Mouse (Mus musculus) embryonic facial prominence, embryonic 11.5 days (tissue): ENCODE measurements at regions not wholly inside any gene's neighbourhood (a gene's known extent, or its start where the extent isn't known, plus 50 kb on each side); places are given as distances from the start of the nearest gene placed in this dataset.
A peak's percentile ranks its signal among the peaks of the same experiment; 100 is the strongest.

Experiments
- ATAC-seq: fragments of 200-750 bp; cut with Nextera tagmentation; replicated peaks from 2 replicates; pipeline ENCODE4 v1.8.0; 2017; ENCODE audit warnings: low read depth; ENCODE audit not compliant: insufficient number of reproducible peaks, low FRiP score, low TSS enrichment
- DNase-seq: peaks from one replicate; pipeline ENCODE4 v3.0.0-alpha.2; 2015; ENCODE audit warnings: low spot score
- H3K27ac ChIP-seq: fragments of 300-500 bp; sonication (generic); replicated peaks from 2 replicates; pipeline ENCODE4 v1.5.1; 2014; ENCODE audit warnings: mild to moderate bottlenecking, low read depth, low read length, control low read depth
- H3K27me3 ChIP-seq: fragments of 300-500 bp; sonication (generic); 2 replicates; pipeline ENCODE4 v1.6.1; 2014; ENCODE audit warnings: mild to moderate bottlenecking, low read length, moderate library complexity, mixed read lengths; ENCODE audit not compliant: control insufficient read depth, insufficient read depth
- H3K36me3 ChIP-seq: fragments of 300-500 bp; sonication (generic); replicated peaks from 2 replicates; pipeline ENCODE4 v1.6.1; 2014; ENCODE audit warnings: low read depth, mild to moderate bottlenecking, low read length, moderate library complexity, mixed read lengths; ENCODE audit not compliant: control insufficient read depth, insufficient read depth
- H3K4me1 ChIP-seq: fragments of 300-500 bp; sonication (generic); 2 replicates; pipeline ENCODE4 v1.6.1; 2014; ENCODE audit warnings: low read length, mixed read lengths; ENCODE audit not compliant: control insufficient read depth, insufficient read depth
- H3K4me2 ChIP-seq: fragments of 300-500 bp; sonication (generic); 2 replicates; pipeline ENCODE4 v1.6.1; 2014; ENCODE audit warnings: low read depth, mild to moderate bottlenecking, control low read depth, low read length, moderate library complexity
- H3K4me3 ChIP-seq: fragments of 300-500 bp; sonication (generic); 2 replicates; pipeline ENCODE4 v1.5.1; 2014; ENCODE audit warnings: low read depth, low read length, control low read depth
- H3K9ac ChIP-seq: fragments of 300-500 bp; sonication (generic); replicated peaks from 2 replicates; pipeline ENCODE4 v1.6.1; 2014; ENCODE audit warnings: mild to moderate bottlenecking, control low read depth, low read length
- H3K9me3 ChIP-seq: fragments of 300-500 bp; sonication (generic); replicated peaks from 2 replicates; pipeline ENCODE4 v1.6.1; 2016; ENCODE audit warnings: mild to moderate bottlenecking, low read length, inconsistent platforms, mixed read lengths; ENCODE audit not compliant: control insufficient read depth
- WGBS: fragments of 180-500 bp; shearing (Covaris S2); extraction: QIAGEN DNeasy Blood & Tissue Kit; methylation state at CpG from one replicate; pipeline ENCODE4 v1.1.7; 2014; 5-methylcytosine and 5-hydroxymethylcytosine counted together

DNA sequence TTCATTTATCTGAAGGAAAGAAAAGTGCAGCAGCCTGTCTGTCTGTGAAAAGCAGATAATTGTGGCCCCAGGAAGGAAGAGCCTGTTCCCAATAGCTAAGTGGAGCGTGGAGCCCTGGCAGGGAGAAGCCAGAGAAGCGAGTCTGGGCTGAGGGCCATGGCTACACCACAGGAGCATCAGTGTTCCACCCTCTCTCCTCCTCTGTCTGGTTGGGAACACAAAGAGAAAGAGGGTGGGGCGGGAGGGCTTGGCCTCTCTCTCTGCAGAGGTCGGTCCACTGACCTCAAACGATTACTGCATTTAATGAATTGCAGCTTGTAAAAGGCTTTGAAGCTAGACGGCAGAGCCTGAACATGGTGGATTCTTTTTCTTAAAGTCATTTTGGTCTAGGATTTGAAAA is 329.0 kb downstream of the Pik3r1 start:
- no peak for ATAC-seq
- 18% methylated on average over 6 of the region's 6 CpGs for WGBS
- Histone ChIP-seq H3K9me3 (no peaks in the 10 kb centered on the region), H3K4me2 (no peak overlapping the region), H3K27me3 (no peaks in the 10 kb centered on the region), H3K27ac (no peak overlapping the region), H3K36me3 (no peaks in the 10 kb centered on the region), H3K9ac (no peak overlapping the region), H3K4me1 (no peaks in the 10 kb centered on the region), H3K4me3 (no peak overlapping the region)
- DNase-seq, result peak; percentile 36

DNA sequence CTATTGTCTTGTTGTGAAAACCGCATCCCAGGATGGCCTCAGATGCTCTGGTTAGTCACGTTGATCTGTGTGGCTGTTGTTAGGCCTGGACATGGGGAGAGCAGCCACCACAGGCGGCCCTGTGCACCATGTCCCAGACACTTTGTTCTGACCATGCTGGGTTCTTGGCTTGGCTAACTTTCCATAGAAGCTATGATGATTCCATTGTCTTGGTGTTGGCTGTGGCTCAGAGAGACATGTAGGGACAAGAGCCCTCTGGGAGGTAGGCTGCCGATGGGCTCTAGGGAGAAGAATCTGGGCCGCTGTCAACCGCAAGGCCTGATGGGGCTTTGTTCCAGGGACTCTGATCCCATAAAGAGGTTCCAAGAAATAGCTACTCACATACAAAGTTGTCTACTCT is 334.9 kb downstream of the Pik3r1 start:
- H3K36me3 ChIP-seq, result no peaks in the 10 kb centered on the region
- H3K4me3 ChIP-seq, result no peak overlapping the region
- ATAC-seq (no peak), DNase-seq (no peak)
- H3K9me3 ChIP-seq, result no peaks in the 10 kb centered on the region
- 90% methylated on average over 6 of the region's 6 CpGs for WGBS
- H3K4me1 ChIP-seq, result no peaks in the 10 kb centered on the region
- H3K27me3 ChIP-seq, result no peaks in the 10 kb centered on the region
- H3K9ac ChIP-seq, result no peak overlapping the region
- no peak overlapping the region for H3K4me2 ChIP-seq
- H3K27ac ChIP-seq, result no peak overlapping the region

DNA sequence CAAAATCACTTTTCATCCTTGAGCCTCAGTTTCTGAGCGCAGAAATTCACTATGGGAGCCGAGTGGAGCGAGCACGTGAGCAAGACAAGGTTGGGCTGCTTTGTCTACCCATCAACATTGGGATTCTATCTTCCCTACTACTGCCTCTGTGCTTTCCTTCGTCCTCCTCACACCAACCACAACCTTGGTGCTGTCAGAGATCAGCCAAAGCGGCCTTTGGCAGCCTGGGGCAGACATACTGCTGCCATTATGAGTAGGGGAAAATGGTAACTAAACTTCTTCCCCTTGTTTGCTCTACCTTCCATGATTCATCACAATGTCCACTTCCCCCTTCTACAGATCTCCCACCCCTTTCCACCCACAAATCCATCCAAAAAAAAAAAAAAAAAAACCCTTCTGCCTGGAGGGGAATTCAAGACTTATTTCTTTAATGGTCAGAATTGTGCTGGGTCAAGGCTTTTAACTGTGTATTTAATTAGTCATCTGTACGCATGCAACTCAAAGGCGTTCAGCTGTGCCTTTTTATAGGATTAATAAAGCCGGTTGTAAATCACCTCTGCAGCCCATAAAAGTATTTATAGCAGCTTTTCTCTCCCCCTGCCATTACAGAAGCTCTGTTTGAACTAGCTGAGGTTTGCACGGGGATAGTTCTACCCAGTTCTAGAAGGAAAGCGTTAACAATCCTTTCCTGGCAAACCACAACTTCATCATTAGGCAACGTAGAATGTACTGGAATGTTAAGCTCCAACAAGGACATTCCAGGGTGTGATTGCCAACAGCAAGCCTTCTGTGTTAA is 340.4 kb downstream of the Pik3r1 start:
- WGBS, result 88% methylated on average over 12 of the region's 12 CpGs
- Histone ChIP-seq H3K4me2 (no peak overlapping the region), H3K36me3 (no peaks in the 10 kb centered on the region), H3K27ac (no peak overlapping the region), H3K4me3 (no peak overlapping the region), H3K27me3 (no peaks in the 10 kb centered on the region), H3K9ac (no peak overlapping the region), H3K9me3 (no peaks in the 10 kb centered on the region), H3K4me1 (no peaks in the 10 kb centered on the region)
- no peak for ATAC-seq
- DNase-seq, result no peak

DNA sequence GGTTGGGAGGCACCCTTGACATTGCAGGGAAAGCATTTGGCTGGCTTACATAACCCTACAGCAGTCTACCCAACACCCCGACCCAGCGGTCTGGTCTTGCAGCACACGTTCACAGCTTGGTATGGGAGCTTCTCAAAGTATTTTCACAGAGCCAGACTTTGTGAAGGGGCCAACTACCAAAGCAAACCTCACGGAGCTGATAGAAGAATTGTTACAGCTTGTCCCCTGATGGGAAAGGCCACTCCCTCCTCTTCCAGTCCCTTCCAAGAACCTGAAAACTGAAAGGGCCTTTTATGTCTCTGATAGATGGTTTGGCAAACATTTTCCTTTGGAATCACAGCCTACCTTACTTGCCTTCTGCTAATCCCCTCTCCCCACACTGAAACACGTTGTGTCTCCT is 341.6 kb downstream of the Pik3r1 start:
- Histone ChIP-seq H3K9ac (no peak overlapping the region), H3K4me3 (no peak overlapping the region), H3K4me2 (no peak overlapping the region), H3K4me1 (no peaks in the 10 kb centered on the region), H3K36me3 (no peaks in the 10 kb centered on the region), H3K27ac (no peak overlapping the region), H3K9me3 (no peaks in the 10 kb centered on the region), H3K27me3 (no peaks in the 10 kb centered on the region)
- ATAC-seq, result no peak
- 62% methylated on average over 5 of the region's 5 CpGs for WGBS
- no peak for DNase-seq

DNA sequence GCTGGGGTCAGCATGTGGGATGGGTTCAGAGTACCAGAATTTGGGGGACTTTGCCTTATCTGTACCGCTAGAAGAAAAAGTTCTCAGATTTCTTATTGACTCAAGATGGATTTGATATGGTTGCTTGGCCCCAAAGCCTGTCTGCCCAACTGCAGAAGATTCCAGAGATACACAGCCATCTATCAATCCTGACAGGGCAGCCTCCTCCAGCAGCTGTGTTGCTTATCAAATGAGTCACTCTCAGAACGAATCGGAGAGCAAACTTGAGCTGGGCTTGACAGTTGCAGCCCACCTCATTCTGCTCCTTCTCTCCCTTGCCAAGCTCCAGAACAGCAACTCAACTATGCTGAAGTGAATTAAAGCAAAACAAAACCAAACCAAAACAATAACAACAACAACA is 345.9 kb downstream of the Pik3r1 start:
- Histone ChIP-seq H3K4me1 (no peaks in the 10 kb centered on the region), H3K4me2 (no peak overlapping the region), H3K4me3 (no peak overlapping the region), H3K9me3 (no peaks in the 10 kb centered on the region), H3K27me3 (no peaks in the 10 kb centered on the region), H3K9ac (no peak overlapping the region), H3K27ac (no peak overlapping the region), H3K36me3 (no peaks in the 10 kb centered on the region)
- 78% methylated on average over 3 of the region's 3 CpGs for WGBS
- ATAC-seq (no peak), DNase-seq (no peak)

DNA sequence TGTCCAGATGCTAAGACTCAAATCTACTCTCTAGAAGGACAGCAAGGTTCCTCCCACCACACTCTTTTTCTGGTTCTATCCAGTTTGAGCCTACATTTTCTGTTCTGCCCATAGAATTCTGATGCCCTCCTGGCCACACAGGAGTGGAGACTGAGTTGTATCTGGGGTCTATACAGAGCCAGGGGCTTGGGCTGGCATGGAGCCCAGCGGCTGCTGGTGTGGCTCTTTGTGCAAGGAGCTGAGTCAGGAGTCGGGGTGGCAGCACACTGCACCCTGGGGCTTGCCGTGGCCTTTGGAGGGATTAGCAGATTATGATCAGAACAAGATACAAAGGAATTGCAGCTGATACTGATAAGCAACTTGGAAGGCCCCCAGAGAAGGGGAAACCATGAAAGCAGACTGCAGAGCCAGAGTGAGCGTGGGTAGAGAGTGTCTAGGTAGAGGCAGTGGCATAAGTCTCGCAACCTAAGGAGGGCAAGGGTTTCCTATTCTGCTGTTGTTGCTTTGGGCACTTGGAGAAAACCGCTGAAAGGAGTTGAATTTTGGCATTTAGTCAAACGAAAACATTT is 348.5 kb downstream of the Pik3r1 start:
- no peaks in the 10 kb centered on the region for H3K36me3 ChIP-seq
- H3K27me3 ChIP-seq, result no peaks in the 10 kb centered on the region
- H3K4me3 ChIP-seq, result no peak overlapping the region
- DNase-seq, result no peak
- no peak overlapping the region for H3K27ac ChIP-seq
- no peaks in the 10 kb centered on the region for H3K4me1 ChIP-seq
- H3K4me2 ChIP-seq, result no peak overlapping the region
- no peak overlapping the region for H3K9ac ChIP-seq
- 82% methylated on average over 7 of the region's 7 CpGs for WGBS
- no peaks in the 10 kb centered on the region for H3K9me3 ChIP-seq
- ATAC-seq, result no peak

DNA sequence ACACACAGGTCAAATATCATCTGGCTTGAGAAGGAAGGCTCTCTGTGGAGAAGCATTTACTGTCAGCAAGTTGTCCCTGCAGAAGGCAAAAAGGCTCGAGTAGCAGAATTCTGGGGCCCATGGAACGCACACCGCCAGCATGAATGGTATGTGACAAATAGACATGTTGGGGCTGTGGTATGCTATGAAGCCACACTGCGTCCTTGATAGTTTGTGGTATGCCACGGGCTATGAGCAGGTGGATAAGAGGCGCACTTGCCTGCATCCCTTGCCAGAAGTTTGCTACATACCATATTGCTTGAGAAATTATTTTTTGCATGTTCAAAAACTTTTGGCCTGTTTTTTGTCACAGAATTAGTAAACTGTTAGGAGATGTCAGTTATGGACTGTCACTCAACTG is 349.7 kb downstream of the Pik3r1 start:
- Histone ChIP-seq H3K9ac (no peak overlapping the region), H3K4me1 (no peaks in the 10 kb centered on the region), H3K9me3 (no peaks in the 10 kb centered on the region), H3K36me3 (no peaks in the 10 kb centered on the region), H3K4me3 (no peak overlapping the region), H3K27me3 (no peaks in the 10 kb centered on the region), H3K27ac (no peak overlapping the region), H3K4me2 (no peak overlapping the region)
- WGBS, result 84% methylated on average over 6 of the region's 6 CpGs
- no peak for ATAC-seq
- no peak for DNase-seq

DNA sequence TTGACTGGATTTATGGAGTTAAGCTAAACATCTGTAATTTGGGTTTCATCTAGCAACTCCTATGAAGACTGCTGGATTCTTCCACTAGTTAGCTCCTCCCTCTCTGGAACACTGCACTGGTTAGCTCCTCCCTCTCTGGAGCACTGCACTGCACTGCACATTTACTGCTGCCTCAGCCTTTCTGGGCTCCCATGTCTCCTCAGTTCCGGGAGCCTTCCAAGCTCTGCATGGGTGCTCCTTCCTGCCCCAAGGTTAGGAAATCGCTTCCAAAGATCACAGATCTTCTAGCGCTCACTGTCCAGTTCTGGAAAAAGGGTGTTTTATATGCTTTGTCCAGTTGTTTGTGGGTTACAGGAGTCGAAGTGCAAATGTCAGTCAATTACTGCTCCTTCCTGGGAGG is 359.1 kb downstream of the Pik3r1 start:
- Histone ChIP-seq H3K27ac (no peak overlapping the region), H3K4me1 (no peaks in the 10 kb centered on the region), H3K27me3 (no peaks in the 10 kb centered on the region), H3K4me3 (no peak overlapping the region), H3K9ac (no peak overlapping the region), H3K36me3 (no peaks in the 10 kb centered on the region), H3K9me3 (no peaks in the 10 kb centered on the region), H3K4me2 (no peak overlapping the region)
- 73% methylated on average over 4 of the region's 4 CpGs for WGBS
- DNase-seq, result no peak
- no peak for ATAC-seq
